Mouse (Mus musculus) spleen, adult 2 months (tissue): Measurements from ENCODE around the gene Il21.

Experiments
- CTCF ChIP-seq: fragments of 200-500 bp; IDR thresholded peaks from 2 replicates; pipeline ENCODE4 v1.5.1; 2011; ENCODE audit warnings: mild to moderate bottlenecking, inconsistent platforms; ENCODE audit not compliant: insufficient read depth, insufficient read length, insufficient replicate concordance; ENCODE audit errors: extremely low read depth
- POLR2A ChIP-seq: fragments of 200-500 bp; IDR thresholded peaks from 2 replicates; pipeline ENCODE4 v1.6.1; 2011; ENCODE audit warnings: low read depth, low read length, inconsistent platforms

DNA sequence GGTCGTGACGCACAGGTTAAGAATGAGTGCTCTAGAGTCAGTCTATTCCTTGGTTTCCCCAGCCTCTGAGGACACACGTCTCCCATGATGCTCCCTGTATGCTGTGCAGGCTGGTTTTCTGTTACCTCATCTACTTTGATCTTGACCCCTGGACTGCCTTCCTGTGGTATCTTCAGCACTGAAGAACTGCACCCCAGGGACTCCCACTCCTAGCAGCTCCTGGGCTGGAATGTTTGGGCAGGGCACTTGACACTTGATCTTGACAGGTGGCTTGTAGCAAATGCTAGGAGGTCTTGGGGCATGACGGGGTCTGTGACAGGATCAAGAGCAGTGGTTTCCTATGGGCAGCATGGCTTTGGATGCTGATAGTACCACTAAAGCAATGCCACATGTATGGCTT lies 2.6 kb upstream of the Il21 start:
- no peak for TF ChIP-seq POLR2A
- no peak for TF ChIP-seq CTCF
